ENCODE assay signal across 14 mouse cellular contexts in genomic region chr16:46211914-46212313, GRCm38 (mm10). TPM values are rescaled to one million over a fixed set of nuclear protein-coding genes. Genes with fewer than 3 reads are reported as not detected.
DNase-seq lines count a peak whose midpoint lies in the region.
"Had no signal": no experiment of that assay in that cellular context is flagged by ENCODE, and none has a peak within 500 bp of the region (broad histone marks: within the 10 kb centered on the region; RNA-seq: fewer than 3 reads in every experiment).

No protein-coding gene starts in this region.

- DNase-seq in cerebellum, postnatal 10 days: peak; percentile 3 to 4
- no peak for DNase-seq in cerebellum, adult 18-20 months
- peak; percentile 5 for DNase-seq in gastrocnemius, postnatal 10 days
- no peak for DNase-seq in gastrocnemius, postnatal 4 days (ENCODE audit: low spot score in 2 of 2)
- DNase-seq in left cerebral cortex, postnatal 4 days: peak; percentile 4
- no peak for DNase-seq in left cerebral cortex, postnatal 25 days (ENCODE audit: low spot score in 2 of 2)
- DNase-seq in skeletal muscle tissue, adult 2 months (ENCODE audit: low read depth, low spot score): peak; percentile 4
- no peak for DNase-seq in lung, postnatal 14 days
- DNase-seq: adrenal gland, postnatal 10 days; B cell, adult 2 months; cerebellum, adult 2 months; cerebellum, postnatal 14 days; embryo, embryonic 11 days; kidney, adult 2 months had no signal

- intact Hi-C loops in left cerebral cortex, postnatal 4 days (cut with DNase I): no loop called here
- intact Hi-C loops in left cerebral cortex, postnatal 25 days (cut with DNase I): no loop called here

RNA-seq across cellular contexts. Expression of gene Gm4737, which starts 57.0 kb away (rescaled TPM):
- 10 to 100 TPM; 20.9 to 23.2 TPM for total RNA-seq in gastrocnemius, postnatal 10 days (2021)
- total RNA-seq in gastrocnemius, postnatal 4 days (2021): 10 to 100 TPM; 20.0 to 29.4 TPM
- 10 to 100 TPM; 16.7 to 18.1 TPM for total RNA-seq in left cerebral cortex, postnatal 4 days (2021)
- 10 to 100 TPM; 13.5 to 14.3 TPM for total RNA-seq in left cerebral cortex, postnatal 25 days (2021)

Comparison
In these comparisons a context has a peak if more than half of its experiments do, and no peak if none do; other contexts are left out.
1. DNase-seq: peak in cerebellum, postnatal 10 days (2 of 2), gastrocnemius, postnatal 10 days (single experiment), left cerebral cortex, postnatal 4 days (single experiment) and skeletal muscle tissue, adult 2 months (single experiment); none in cerebellum, adult 18-20 months (0 of 2), gastrocnemius, postnatal 4 days (0 of 2), left cerebral cortex, postnatal 25 days (0 of 2) and lung, postnatal 14 days (single experiment).